Mouse (Mus musculus): ENCODE data around the gene Clstn1.

The Clstn1 gene

DNA sequence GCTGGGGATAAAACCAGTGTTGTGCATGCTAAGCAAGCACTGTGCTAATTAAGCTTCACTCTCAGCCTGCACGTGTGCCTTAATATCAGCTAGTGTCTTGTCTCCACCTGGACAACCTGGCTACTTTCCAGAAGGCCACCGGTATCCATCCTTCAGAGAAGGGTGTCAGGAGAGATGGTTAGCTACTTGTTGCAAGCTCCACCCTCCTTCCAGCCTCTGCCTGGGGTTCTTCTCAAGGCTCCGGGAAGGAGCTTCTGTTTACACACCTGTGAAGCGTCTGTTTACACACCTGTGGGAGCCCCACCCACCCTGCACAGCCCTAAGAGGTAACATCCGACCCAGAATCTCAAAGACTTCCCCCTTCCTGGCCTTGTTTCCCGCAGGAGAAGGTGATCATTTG is 17.6 kb upstream of the Clstn1 start:
- DNase-seq, result no peak

- DNase-seq, result no peak
These were observed 16.3 kb upstream of the Clstn1 start for GRCm38 (mm10) chr4:149569781-149570497.

DNA sequence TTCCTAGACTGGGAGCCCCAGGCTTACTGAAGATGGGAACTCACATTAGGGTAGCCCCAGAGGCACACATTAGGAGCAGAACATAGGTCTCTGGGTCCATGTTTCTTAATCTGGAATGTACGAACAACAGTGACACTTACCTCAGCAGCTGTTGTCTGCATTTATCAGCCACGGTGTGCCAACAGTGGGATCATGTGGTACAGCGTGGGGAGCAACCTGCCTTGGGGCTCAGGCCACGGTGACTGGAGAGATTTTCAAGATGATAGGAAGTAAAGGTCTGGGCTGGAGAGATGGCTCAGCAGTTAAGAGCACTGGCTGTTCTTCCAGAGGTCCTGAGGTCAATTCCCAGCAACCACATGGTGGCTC is 15.8 kb upstream of the Clstn1 start:
- no peak for DNase-seq

- DNase-seq, result peak; percentile 52
These were observed 15.1 kb upstream of the Clstn1 start for GRCm38 (mm10) chr4:149571209-149571608.

GRCm38 (mm10) chr4:149571651-149572149 is 14.6 kb upstream of the Clstn1 start:
- peak; percentile 81 for DNase-seq

GRCm38 (mm10) chr4:149572446-149572845 is 13.8 kb upstream of the Clstn1 start:
- no peak for DNase-seq

DNA sequence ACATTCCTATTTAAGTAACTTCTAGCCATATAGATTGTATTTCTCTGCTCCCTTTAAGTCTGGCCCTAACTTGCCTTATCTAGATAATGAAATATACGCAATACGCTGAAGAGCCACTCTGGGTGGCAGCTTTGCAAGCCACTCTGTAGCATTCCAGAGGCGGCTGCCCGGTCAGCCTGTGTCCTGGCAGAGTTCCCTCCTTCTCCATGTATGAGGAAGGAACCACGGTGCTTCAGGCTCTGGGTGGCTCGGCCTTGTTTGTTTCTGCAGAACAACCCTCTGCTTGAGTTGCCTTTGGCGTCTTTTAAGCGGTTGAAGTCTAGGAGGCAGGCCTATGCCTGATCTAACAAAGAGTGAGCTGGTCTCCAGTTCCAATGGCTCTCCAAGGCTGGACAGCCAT is 13.4 kb upstream of the Clstn1 start:
- DNase-seq, result peak; percentile 76

DNA sequence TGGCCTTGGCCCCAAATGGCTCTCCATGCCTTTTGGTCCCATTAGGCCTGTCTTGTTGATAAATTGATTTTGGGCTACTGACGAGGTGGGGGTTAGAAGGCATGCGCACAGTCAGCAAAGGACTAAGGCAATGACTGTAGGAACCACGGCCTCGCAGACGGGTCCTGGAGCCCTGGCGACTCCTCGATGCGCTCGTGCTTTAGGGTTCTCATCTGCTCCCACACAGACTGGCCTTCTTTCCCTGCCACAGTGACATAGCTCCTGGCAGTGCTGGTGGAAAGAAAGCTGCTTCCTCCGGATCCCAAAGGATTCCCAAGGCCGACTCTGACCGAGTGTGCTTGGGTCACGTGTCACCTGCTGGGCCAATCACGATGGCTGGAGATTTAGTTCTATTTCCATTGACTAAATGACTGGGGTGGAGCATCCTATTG is 11.9 kb upstream of the Clstn1 start:
- no peak for DNase-seq

- no peak for DNase-seq
These were observed 10.2 kb upstream of the Clstn1 start for GRCm38 (mm10) chr4:149576061-149576460.

DNA sequence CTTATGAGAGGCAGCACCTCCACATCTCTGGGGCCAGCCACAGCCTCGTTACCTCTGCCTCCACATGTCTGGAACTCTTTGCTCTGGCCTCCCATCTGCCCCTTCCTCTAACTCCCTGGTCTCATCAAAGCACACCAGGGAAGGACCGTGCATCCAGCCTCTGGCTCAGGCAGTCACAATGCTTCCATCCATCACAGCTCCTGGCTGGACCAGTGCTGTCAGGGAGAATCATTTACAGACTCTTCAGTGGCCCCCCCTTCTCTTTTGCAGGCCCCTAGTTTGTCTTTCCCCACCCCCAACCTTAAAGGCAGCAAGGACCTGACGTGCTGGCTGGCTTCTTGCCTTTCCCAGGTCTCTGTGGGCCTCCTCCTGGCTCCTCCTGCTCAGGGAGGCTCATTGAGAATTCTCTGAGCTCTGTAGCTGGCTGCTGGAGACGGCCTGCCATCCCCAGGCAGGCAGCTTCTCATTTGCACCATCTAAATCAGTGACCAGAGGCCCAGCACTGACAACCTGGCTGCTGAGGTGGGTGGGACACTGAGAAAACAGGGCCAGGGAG is 9.2 kb upstream of the Clstn1 start:
- no peak for DNase-seq

DNA sequence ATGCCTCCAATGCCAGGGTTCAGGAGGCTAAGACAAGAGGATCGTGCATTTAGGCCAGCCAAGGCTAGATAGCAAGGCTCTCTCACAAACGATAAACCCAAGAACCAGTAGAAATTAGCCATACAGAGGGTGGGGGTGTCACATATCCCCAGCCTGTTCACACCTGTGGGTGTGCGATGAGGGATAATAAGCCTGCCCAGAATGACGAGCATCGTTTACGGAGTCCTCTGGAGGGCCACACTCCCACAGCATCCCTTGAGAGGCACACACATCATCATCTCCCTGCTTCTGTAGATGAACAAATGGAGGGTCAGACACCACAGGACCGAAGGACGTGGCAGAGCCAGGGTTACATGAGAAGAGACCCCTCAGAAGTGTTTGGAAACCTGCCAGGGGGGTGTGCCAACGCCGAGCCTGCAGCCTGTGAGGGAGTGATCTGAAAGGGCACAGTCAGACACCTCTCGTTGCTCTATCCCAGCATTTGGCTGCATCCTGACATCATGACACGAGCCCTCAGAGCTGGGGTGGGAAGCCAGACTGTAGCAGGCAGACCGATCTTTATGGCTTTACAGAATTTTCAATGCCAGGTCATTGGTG is 8.1 kb upstream of the Clstn1 start:
- no peak for DNase-seq

DNA sequence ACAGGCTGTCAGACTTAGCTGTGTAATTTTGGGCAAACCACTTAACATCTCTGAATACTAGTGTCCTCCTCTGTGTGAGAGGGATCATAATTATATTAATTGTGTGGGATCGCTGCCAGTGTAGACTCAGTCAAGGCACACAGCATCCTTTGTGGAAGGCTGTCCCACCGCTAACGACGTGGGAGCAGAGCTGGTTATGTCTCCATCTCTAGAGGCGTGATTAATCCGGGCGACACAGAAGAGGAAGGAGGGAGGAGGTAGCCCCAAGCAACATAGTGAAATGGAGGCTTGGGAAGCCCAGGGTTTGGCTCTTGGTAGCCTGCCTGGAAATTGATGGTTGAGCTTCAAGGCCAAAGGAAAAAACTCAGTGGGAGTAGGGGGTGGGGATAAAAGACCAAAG is 7.4 kb upstream of the Clstn1 start:
- DNase-seq, result no peak

DNA sequence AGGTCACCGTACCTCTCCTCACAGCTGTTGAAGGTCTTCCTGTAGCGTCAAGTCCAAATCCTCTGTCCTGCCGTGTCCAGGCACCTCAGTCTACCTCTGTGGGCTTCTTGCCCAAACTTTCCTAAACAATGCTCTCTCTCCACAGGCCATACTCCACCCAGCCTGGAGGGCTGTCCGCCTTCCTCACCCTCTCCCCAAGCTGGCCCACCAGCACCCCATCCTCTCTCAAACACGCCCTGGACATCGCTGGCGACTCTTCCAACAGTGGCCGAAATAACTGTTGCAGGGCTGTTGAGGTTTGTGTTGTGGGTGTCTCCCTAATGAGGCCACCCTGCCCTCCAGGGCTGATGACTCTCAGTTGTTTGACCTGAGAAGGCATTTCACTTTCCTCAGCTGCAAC is 1.0 kb upstream of the Clstn1 start:
- no peak for DNase-seq

GRCm38 (mm10) chr4:149586783-149587595 is 721 bp downstream of the Clstn1 start:
- DNase-seq, result peak; percentile 40

- no peak for DNase-seq
These were observed 1.4 kb downstream of the Clstn1 start for GRCm38 (mm10) chr4:149587596-149588168.

DNA sequence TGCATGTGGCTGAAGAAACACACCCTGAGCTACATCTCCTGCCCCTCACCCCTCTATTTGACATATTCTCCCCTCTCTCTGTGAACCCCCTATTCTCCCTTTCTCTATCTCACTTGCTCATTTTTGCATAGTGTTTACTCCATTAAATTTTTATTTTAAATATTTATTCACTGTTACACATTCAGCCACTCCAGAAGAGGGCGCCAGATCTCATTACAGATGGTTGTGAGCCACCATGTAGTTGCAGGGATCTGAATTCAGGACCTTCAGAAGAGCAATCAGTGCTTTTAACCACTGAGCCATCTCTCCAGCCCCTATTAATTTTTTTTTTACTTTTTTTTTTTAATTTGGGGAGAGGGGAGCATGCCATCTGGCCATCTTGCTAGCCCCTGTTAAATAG is 3.9 kb downstream of the Clstn1 start:
- DNase-seq, result no peak

GRCm38 (mm10) chr4:149591486-149591885 is 5.2 kb downstream of the Clstn1 start:
- DNase-seq, result no peak

DNA sequence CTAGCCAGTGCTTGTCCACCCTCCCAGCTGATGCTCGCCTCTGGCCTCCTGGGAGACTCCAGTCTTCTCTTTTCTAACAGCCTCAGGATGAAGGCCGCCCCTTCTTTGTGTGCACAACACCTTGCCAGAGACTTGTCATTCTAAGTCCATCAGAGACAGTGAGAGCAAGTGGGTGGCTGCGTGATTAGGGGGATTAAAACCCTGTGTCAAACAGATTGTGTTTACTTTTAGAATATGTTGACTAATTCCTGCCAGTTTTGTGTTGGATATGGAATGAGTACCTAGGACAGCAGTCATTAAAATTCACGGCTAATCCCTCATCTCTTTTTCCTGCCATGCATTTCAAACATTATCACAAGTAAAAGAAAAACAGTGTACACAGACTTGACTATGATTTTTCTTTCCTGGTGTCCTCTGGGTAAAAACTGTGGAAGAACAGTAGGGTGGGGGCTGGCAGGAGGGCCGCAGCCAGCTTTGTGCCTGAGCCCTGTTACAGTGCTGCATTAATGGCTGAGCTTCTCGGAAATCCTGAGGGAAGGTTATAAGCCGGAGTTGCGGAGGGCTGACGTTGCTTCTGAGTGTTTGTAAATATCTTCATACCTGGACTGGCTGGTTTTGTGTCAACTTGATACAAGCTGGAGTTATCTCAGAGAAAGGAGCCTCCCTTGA is 8.8 kb downstream of the Clstn1 start:
- DNase-seq, result no peak

DNA sequence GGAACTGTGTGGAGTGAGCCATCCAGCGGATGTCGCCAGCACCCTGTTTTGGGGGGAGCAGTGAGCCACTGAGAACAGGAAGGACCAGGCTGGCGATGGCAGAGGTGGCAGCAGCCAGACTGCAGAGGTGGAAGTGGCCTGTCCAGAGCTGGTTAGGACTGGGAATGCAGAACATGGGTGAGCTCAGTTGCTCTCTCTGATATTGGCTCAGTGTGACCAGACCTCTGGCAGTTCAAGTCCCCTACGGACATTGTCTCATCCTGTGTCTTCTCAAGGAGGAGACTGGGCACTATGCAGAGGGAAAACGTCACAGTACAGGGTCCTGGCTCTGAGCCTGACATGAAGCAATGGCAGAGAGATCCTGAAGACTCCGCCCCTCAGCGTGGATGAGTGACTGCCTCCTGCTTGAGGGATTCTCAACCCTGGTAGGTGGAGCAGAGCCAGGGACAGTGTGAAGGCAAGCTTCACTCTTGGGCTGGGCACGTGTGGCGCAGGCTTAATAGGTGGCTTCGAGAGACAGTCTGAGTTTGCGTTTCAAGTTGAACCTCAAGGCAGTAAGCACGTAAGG is 11.5 kb downstream of the Clstn1 start:
- DNase-seq, result peak; percentile 61

DNA sequence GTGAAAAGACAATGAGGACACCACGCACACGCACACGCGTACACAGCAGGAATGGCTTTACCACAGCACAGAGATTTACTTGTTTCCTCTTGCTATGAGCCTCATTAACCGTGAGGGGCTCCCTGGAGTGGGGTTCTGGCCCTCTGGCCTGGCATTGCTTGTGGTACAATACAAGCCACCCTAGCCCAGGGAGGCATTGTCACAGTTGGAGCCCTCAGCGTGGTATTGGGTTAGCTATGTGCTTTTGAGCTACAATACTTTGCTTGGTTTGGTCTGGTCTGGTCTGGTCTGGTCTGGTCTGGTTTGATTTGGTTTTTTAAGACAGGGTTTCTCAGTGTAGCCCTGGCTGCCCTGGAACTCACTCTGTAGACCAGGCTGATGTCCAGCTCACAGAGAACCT is 13.3 kb downstream of the Clstn1 start:
- no peak for DNase-seq

GRCm38 (mm10) chr4:149600130-149600529 is 13.9 kb downstream of the Clstn1 start:
- DNase-seq, result no peak

- DNase-seq, result peak; percentile 40
These were observed 15.2 kb downstream of the Clstn1 start for GRCm38 (mm10) chr4:149601484-149601883.
